Mouse (Mus musculus): ENCODE measurements at regions not wholly inside any gene's neighbourhood (a gene's known extent, or its start where the extent isn't known, plus 50 kb on each side); places are given as distances from the start of the nearest gene placed in this dataset.

GRCm38 (mm10) chr1:92309381-92309780 is 113.9 kb upstream of the Hdac4 start:
- Histone ChIP-seq H3K4me3 (ENCODE audit: insufficient read depth, low read depth, low read length) (no peak overlapping the region), H3K27ac (ENCODE audit: insufficient read depth, low read depth, low read length) (no peak overlapping the region), H3K4me1 (ENCODE audit: control insufficient read depth, insufficient read depth, low read length) (no peaks in the 10 kb centered on the region), H3K27me3 (replicated peaks; ENCODE audit: control insufficient read depth, insufficient read depth, low read length) (no peaks in the 10 kb centered on the region), H3K36me3 (ENCODE audit: control insufficient read depth, insufficient read depth, low read length) (no peaks in the 10 kb centered on the region)
- 85% methylated on average over 6 of the region's 6 CpGs for WGBS
- DNase-seq: no peak
- TF ChIP-seq POLR2A (IDR thresholded peaks at IDR 0.05; ENCODE audit: low read depth, low read length) (no peak), CTCF (conservative IDR thresholded peaks at IDR 0.05; ENCODE audit: insufficient read depth, insufficient read length, low read depth, low read length) (no peak)

- no peak for DNase-seq
- Histone ChIP-seq H3K36me3 (ENCODE audit: control insufficient read depth, insufficient read depth, low read length) (no peaks in the 10 kb centered on the region), H3K27ac (ENCODE audit: insufficient read depth, low read depth, low read length) (no peak overlapping the region), H3K27me3 (replicated peaks; ENCODE audit: control insufficient read depth, insufficient read depth, low read length) (no peaks in the 10 kb centered on the region), H3K4me3 (ENCODE audit: insufficient read depth, low read depth, low read length) (no peak overlapping the region), H3K4me1 (ENCODE audit: control insufficient read depth, insufficient read depth, low read length) (no peaks in the 10 kb centered on the region)
- TF ChIP-seq POLR2A (IDR thresholded peaks at IDR 0.05; ENCODE audit: low read depth, low read length) (no peak), CTCF (conservative IDR thresholded peaks at IDR 0.05; ENCODE audit: insufficient read depth, insufficient read length, low read depth, low read length) (no peak)
- WGBS: 76% methylated on average over 3 of the region's 3 CpGs
These were observed 113.0 kb upstream of the Hdac4 start for GRCm38 (mm10) chr1:92308537-92308936.

GRCm38 (mm10) chr1:92306042-92306441 is 110.5 kb upstream of the Hdac4 start:
- DNase-seq: no peak
- H3K27ac ChIP-seq (ENCODE audit: insufficient read depth, low read depth, low read length): no peak overlapping the region

GRCm38 (mm10) chr1:92299041-92299440 is 103.5 kb upstream of the Hdac4 start:
- WGBS: 61% methylated on average over 7 of the region's 7 CpGs
- no peak for TF ChIP-seq POLR2A (IDR thresholded peaks at IDR 0.05; ENCODE audit: low read depth, low read length)
- TF ChIP-seq CTCF (conservative IDR thresholded peaks at IDR 0.05; ENCODE audit: insufficient read depth, insufficient read length, low read depth, low read length): no peak
- H3K27ac ChIP-seq (ENCODE audit: insufficient read depth, low read depth, low read length): no peak overlapping the region

More at GRCm38 (mm10) chr1:92306042-92306441, 110.5 kb upstream of the Hdac4 start:
- Histone ChIP-seq H3K36me3 (ENCODE audit: control insufficient read depth, insufficient read depth, low read length) (no peaks in the 10 kb centered on the region), H3K4me3 (ENCODE audit: insufficient read depth, low read depth, low read length) (no peak overlapping the region), H3K27me3 (replicated peaks; ENCODE audit: control insufficient read depth, insufficient read depth, low read length) (no peaks in the 10 kb centered on the region), H3K4me1 (ENCODE audit: control insufficient read depth, insufficient read depth, low read length) (no peaks in the 10 kb centered on the region)
- TF ChIP-seq CTCF (conservative IDR thresholded peaks at IDR 0.05; ENCODE audit: insufficient read depth, insufficient read length, low read depth, low read length) (no peak), POLR2A (IDR thresholded peaks at IDR 0.05; ENCODE audit: low read depth, low read length) (no peak)
- WGBS: 87% methylated on average over 4 of the region's 4 CpGs

GRCm38 (mm10) chr1:92292681-92293380 is 97.3 kb upstream of the Hdac4 start:
- Histone ChIP-seq H3K27me3 (replicated peaks; ENCODE audit: control insufficient read depth, insufficient read depth, low read length) (no peaks in the 10 kb centered on the region), H3K27ac (ENCODE audit: insufficient read depth, low read depth, low read length) (no peak overlapping the region), H3K4me1 (ENCODE audit: control insufficient read depth, insufficient read depth, low read length) (no peaks in the 10 kb centered on the region), H3K4me3 (ENCODE audit: insufficient read depth, low read depth, low read length) (no peak overlapping the region), H3K36me3 (ENCODE audit: control insufficient read depth, insufficient read depth, low read length) (no peaks in the 10 kb centered on the region)
- TF ChIP-seq CTCF (conservative IDR thresholded peaks at IDR 0.05; ENCODE audit: insufficient read depth, insufficient read length, low read depth, low read length) (no peak), POLR2A (IDR thresholded peaks at IDR 0.05; ENCODE audit: low read depth, low read length) (no peak)
- DNase-seq: no peak
- 83% methylated on average over 7 of the region's 7 CpGs for WGBS

More at GRCm38 (mm10) chr1:92299041-92299440, 103.5 kb upstream of the Hdac4 start:
- DNase-seq: no peak
- H3K36me3 ChIP-seq (ENCODE audit: control insufficient read depth, insufficient read depth, low read length): no peaks in the 10 kb centered on the region
- no peak overlapping the region for H3K4me3 ChIP-seq (ENCODE audit: insufficient read depth, low read depth, low read length)
- no peaks in the 10 kb centered on the region for H3K4me1 ChIP-seq (ENCODE audit: control insufficient read depth, insufficient read depth, low read length)
- H3K27me3 ChIP-seq (replicated peaks; ENCODE audit: control insufficient read depth, insufficient read depth, low read length): no peaks in the 10 kb centered on the region

- TF ChIP-seq CTCF (conservative IDR thresholded peaks at IDR 0.05; ENCODE audit: insufficient read depth, insufficient read length, low read depth, low read length) (no peak), POLR2A (IDR thresholded peaks at IDR 0.05; ENCODE audit: low read depth, low read length) (no peak)
- no peaks in the 10 kb centered on the region for H3K36me3 ChIP-seq (ENCODE audit: control insufficient read depth, insufficient read depth, low read length)
- 100% methylated on average over 1 of the region's 1 CpGs for WGBS
These were observed 91.5 kb upstream of the Hdac4 start for GRCm38 (mm10) chr1:92286966-92287342.

GRCm38 (mm10) chr1:92286013-92286965 is 90.8 kb upstream of the Hdac4 start:
- 36% methylated on average over 21 of the region's 21 CpGs for WGBS
- no peak overlapping the region for H3K4me3 ChIP-seq (ENCODE audit: insufficient read depth, low read depth, low read length)
- no peaks in the 10 kb centered on the region for H3K36me3 ChIP-seq (ENCODE audit: control insufficient read depth, insufficient read depth, low read length)
- no peak for DNase-seq
- H3K4me1 ChIP-seq (ENCODE audit: control insufficient read depth, insufficient read depth, low read length): no peaks in the 10 kb centered on the region
- TF ChIP-seq CTCF (conservative IDR thresholded peaks at IDR 0.05; ENCODE audit: insufficient read depth, insufficient read length, low read depth, low read length): no peak
- H3K27ac ChIP-seq (ENCODE audit: insufficient read depth, low read depth, low read length): no peak overlapping the region
- no peaks in the 10 kb centered on the region for H3K27me3 ChIP-seq (replicated peaks; ENCODE audit: control insufficient read depth, insufficient read depth, low read length)

More at GRCm38 (mm10) chr1:92286966-92287342, 91.5 kb upstream of the Hdac4 start:
- Histone ChIP-seq H3K4me3 (ENCODE audit: insufficient read depth, low read depth, low read length) (no peak overlapping the region), H3K4me1 (ENCODE audit: control insufficient read depth, insufficient read depth, low read length) (no peaks in the 10 kb centered on the region), H3K27ac (ENCODE audit: insufficient read depth, low read depth, low read length) (no peak overlapping the region), H3K27me3 (replicated peaks; ENCODE audit: control insufficient read depth, insufficient read depth, low read length) (no peaks in the 10 kb centered on the region)
- DNase-seq: no peak
